Comparison of ENCODE assay signal across 12 mouse cellular contexts in the genomic region with DNA sequence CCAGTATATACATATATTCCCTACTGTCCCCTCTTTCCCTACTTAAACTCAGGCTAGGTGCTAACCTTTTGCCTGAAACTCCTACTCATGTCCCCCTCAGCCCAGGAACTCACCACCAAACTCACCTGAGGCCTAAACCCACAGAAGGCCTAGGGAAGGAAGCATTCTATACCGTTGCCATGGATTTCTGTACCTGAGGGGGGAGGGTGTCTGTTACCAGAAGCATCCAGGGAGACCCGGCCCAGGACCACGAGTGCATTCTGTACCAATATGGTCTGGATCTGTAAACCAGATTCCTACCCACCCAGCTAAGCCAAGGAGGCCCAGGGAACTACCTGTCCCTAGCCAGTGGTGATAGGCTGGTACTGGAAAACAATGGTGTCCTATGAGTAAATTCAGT. TPM values are rescaled to one million over a fixed set of nuclear protein-coding genes. Genes with fewer than 3 reads are reported as not detected.
DNase-seq lines count a peak whose midpoint lies in the region; ATAC-seq and TF ChIP-seq lines count a peak whose summit lies in the region.
"Had no signal": no experiment of that assay in that cellular context is flagged by ENCODE, and none has a peak within 500 bp of the region (broad histone marks: within the 10 kb centered on the region; RNA-seq: fewer than 3 reads in every experiment).

No protein-coding gene starts in this region.

- peaks cover 7% of the 10 kb centered on the region; the same call in 1 of the 2 replicates for H3K4me1 ChIP-seq in hindbrain, embryonic 11.5 days (replicated peaks; ENCODE audit: control insufficient read depth, insufficient read depth, low read length)
- H3K4me1 ChIP-seq in hindbrain, embryonic 16.5 days (ENCODE audit: control insufficient read depth, insufficient read depth, low read depth, low read length), result peaks cover 14% of the 10 kb centered on the region
- H3K4me1 ChIP-seq in midbrain, embryonic 12.5 days, result peaks cover 25% of the 10 kb centered on the region
- H3K4me1 ChIP-seq in midbrain, embryonic 16.5 days (ENCODE audit: control insufficient read depth, insufficient read depth, low read length), result peaks cover 11% of the 10 kb centered on the region
- H3K4me1 ChIP-seq in intestine, postnatal 0 days (replicated peaks; ENCODE audit: control insufficient read depth, insufficient read depth, low read length), result peaks cover 18% of the 10 kb centered on the region
- H3K4me1 ChIP-seq in stomach, embryonic 15.5 days, result peaks cover 45% of the 10 kb centered on the region

- DNase-seq in hindbrain, embryonic 11.5 days (ENCODE audit: low spot score), result no peak
- no peak for DNase-seq in urinary bladder, postnatal 36 days (ENCODE audit: low spot score in 2 of 2)
- DNase-seq in spleen, postnatal 10 days (ENCODE audit: low spot score in 2 of 2), result no peak
- DNase-seq: adrenal gland, postnatal 14 days; lung, adult 2 months had no signal

- peak overlapping the region; percentile 96 for H3K27ac ChIP-seq in hindbrain, embryonic 11.5 days (ENCODE audit: low read depth, low read length)
- no peak overlapping the region for H3K27ac ChIP-seq in hindbrain, embryonic 16.5 days (ENCODE audit: low read depth, low read length)
- peak overlapping the region; percentile 94 for H3K27ac ChIP-seq in midbrain, embryonic 12.5 days (replicated peaks)
- no peak overlapping the region for H3K27ac ChIP-seq in midbrain, embryonic 16.5 days (ENCODE audit: low read length)
- peak overlapping the region; percentile 41; the same call in 1 of the 2 replicates for H3K27ac ChIP-seq in intestine, postnatal 0 days (ENCODE audit: low read depth, low read length)
- H3K27ac ChIP-seq in stomach, embryonic 15.5 days, result peak overlapping the region; percentile 97
- H3K27ac ChIP-seq: layer of hippocampus, adult 2 months had no signal

- H3K4me2 ChIP-seq in hindbrain, embryonic 11.5 days (replicated peaks; ENCODE audit: low read depth, low read length), result no peak overlapping the region
- no peak overlapping the region for H3K4me2 ChIP-seq in hindbrain, embryonic 16.5 days (ENCODE audit: low read length)
- 0 out of 2 replicates have a peak overlapping the region, but pooled peaks have one; percentile 97 for H3K4me2 ChIP-seq in midbrain, embryonic 12.5 days (replicated peaks)
- H3K4me2 ChIP-seq in midbrain, embryonic 16.5 days (ENCODE audit: low read length), result no peak overlapping the region
- peak overlapping the region; percentile 95 for H3K4me2 ChIP-seq in intestine, postnatal 0 days (replicated peaks; ENCODE audit: low read depth)
- peak overlapping the region; percentile 96; the same call in 1 of the 2 replicates for H3K4me2 ChIP-seq in stomach, embryonic 15.5 days

- no peaks in the 10 kb centered on the region for H3K27me3 ChIP-seq in hindbrain, embryonic 11.5 days (ENCODE audit: control insufficient read depth, insufficient read depth, low read length)
- no peaks in the 10 kb centered on the region for H3K27me3 ChIP-seq in hindbrain, embryonic 16.5 days (replicated peaks; ENCODE audit: control insufficient read depth, insufficient read depth, low read length)
- no peaks in the 10 kb centered on the region for H3K27me3 ChIP-seq in midbrain, embryonic 12.5 days
- H3K27me3 ChIP-seq in midbrain, embryonic 16.5 days (ENCODE audit: control insufficient read depth, insufficient read depth, low read depth, low read length), result no peaks in the 10 kb centered on the region
- no peaks in the 10 kb centered on the region for H3K27me3 ChIP-seq in intestine, postnatal 0 days (replicated peaks; ENCODE audit: control insufficient read depth, insufficient read depth, low read length)
- no peaks in the 10 kb centered on the region for H3K27me3 ChIP-seq in stomach, embryonic 15.5 days (replicated peaks)
- H3K27me3 ChIP-seq: hindbrain, embryonic 15.5 days had no signal

- no peaks in the 10 kb centered on the region for H3K9me3 ChIP-seq in hindbrain, embryonic 11.5 days (ENCODE audit: control insufficient read depth, low read length)
- H3K9me3 ChIP-seq in hindbrain, embryonic 16.5 days (ENCODE audit: control insufficient read depth, low read length), result no peaks in the 10 kb centered on the region
- no peaks in the 10 kb centered on the region for H3K9me3 ChIP-seq in midbrain, embryonic 12.5 days
- H3K9me3 ChIP-seq in midbrain, embryonic 16.5 days (replicated peaks; ENCODE audit: control insufficient read depth, low read length, poor library complexity, severe bottlenecking), result no peaks in the 10 kb centered on the region
- H3K9me3 ChIP-seq in intestine, postnatal 0 days (ENCODE audit: control insufficient read depth), result no peaks in the 10 kb centered on the region
- no peaks in the 10 kb centered on the region for H3K9me3 ChIP-seq in stomach, embryonic 15.5 days
- H3K9me3 ChIP-seq: hindbrain, embryonic 15.5 days had no signal

- 84% methylated on average over 3 of the region's 3 CpGs for WGBS in hindbrain, embryonic 11.5 days
- 77% methylated on average over 3 of the region's 3 CpGs for WGBS in hindbrain, embryonic 16.5 days
- 76% methylated on average over 3 of the region's 3 CpGs for WGBS in midbrain, embryonic 12.5 days
- WGBS in midbrain, embryonic 16.5 days, result 84% methylated on average over 3 of the region's 3 CpGs
- WGBS in intestine, postnatal 0 days, result 56% methylated on average over 3 of the region's 3 CpGs
- 62% methylated on average over 3 of the region's 3 CpGs for WGBS in stomach, embryonic 15.5 days

- no peak for TF ChIP-seq CTCF in intestine, postnatal 0 days (IDR thresholded peaks at IDR 0.05; ENCODE audit: low read depth)

- no peak overlapping the region; the same call in 1 of the 2 replicates for H3K4me3 ChIP-seq in hindbrain, embryonic 11.5 days (ENCODE audit: low read depth, low read length)
- no peak overlapping the region for H3K4me3 ChIP-seq in hindbrain, embryonic 16.5 days (ENCODE audit: low read length)
- H3K4me3 ChIP-seq in midbrain, embryonic 12.5 days, result no peak overlapping the region
- no peak overlapping the region for H3K4me3 ChIP-seq in midbrain, embryonic 16.5 days (ENCODE audit: low read depth, low read length)
- H3K4me3 ChIP-seq in intestine, postnatal 0 days (ENCODE audit: low read depth, low read length), result no peak overlapping the region
- H3K4me3 ChIP-seq in stomach, embryonic 15.5 days (replicated peaks), result no peak overlapping the region
- H3K4me3 ChIP-seq: layer of hippocampus, adult 2 months had no signal

- 0 out of 2 replicates have a peak, but pooled peaks cover 4% of the 10 kb centered on the region for H3K36me3 ChIP-seq in hindbrain, embryonic 11.5 days (ENCODE audit: control insufficient read depth, insufficient read depth, low read length)
- no peaks in the 10 kb centered on the region for H3K36me3 ChIP-seq in hindbrain, embryonic 16.5 days (ENCODE audit: control insufficient read depth, insufficient read depth, low read length)
- peaks cover 22% of the 10 kb centered on the region for H3K36me3 ChIP-seq in midbrain, embryonic 12.5 days
- no peaks in the 10 kb centered on the region; the same call in 1 of the 2 replicates for H3K36me3 ChIP-seq in midbrain, embryonic 16.5 days (ENCODE audit: control insufficient read depth, insufficient read depth, low read length)
- peaks cover 12% of the 10 kb centered on the region; the same call in 1 of the 2 replicates for H3K36me3 ChIP-seq in intestine, postnatal 0 days (ENCODE audit: control insufficient read depth, insufficient read depth)
- no peaks in the 10 kb centered on the region for H3K36me3 ChIP-seq in stomach, embryonic 15.5 days
- H3K36me3 ChIP-seq: hindbrain, embryonic 15.5 days had no signal

- no peak overlapping the region for H3K9ac ChIP-seq in hindbrain, embryonic 11.5 days (ENCODE audit: low read depth, low read length)
- H3K9ac ChIP-seq in hindbrain, embryonic 16.5 days (ENCODE audit: low read depth, low read length), result no peak overlapping the region
- peak overlapping the region; percentile 79; the same call in 1 of the 2 replicates for H3K9ac ChIP-seq in midbrain, embryonic 12.5 days (replicated peaks)
- no peak overlapping the region for H3K9ac ChIP-seq in midbrain, embryonic 16.5 days (ENCODE audit: low read depth, low read length)
- H3K9ac ChIP-seq in intestine, postnatal 0 days (ENCODE audit: low read depth, low read length), result no peak overlapping the region
- H3K9ac ChIP-seq in stomach, embryonic 15.5 days, result no peak overlapping the region

- no peak for ATAC-seq in hindbrain, embryonic 11.5 days (ENCODE audit: low FRiP score)
- ATAC-seq in hindbrain, embryonic 16.5 days, result no peak
- no peak for ATAC-seq in midbrain, embryonic 12.5 days (ENCODE audit: low FRiP score, low read depth)
- ATAC-seq in midbrain, embryonic 16.5 days, result no peak
- no peak for ATAC-seq in intestine, postnatal 0 days
- no peak for ATAC-seq in stomach, embryonic 15.5 days (ENCODE audit: insufficient read depth, low FRiP score, low read depth)

RNA-seq across cellular contexts. Expression of gene Lmntd2, which starts 0.4 kb away (rescaled TPM):
- 2.3 and 3.3 TPM in 2 replicates for polyA plus RNA-seq in hindbrain, embryonic 11.5 days (2014; fragmentation: Nextera tagmentation; extraction: Ambion mirVana)
- polyA plus RNA-seq in hindbrain, embryonic 16.5 days (2015; fragmentation: Nextera tagmentation; extraction: Ambion mirVana), result 0.35 and 0.89 TPM in 2 replicates
- polyA plus RNA-seq in midbrain, embryonic 12.5 days (2016; fragmentation: Nextera tagmentation; extraction: Ambion mirVana), result 3.7 and 3.8 TPM in 2 replicates
- polyA plus RNA-seq in midbrain, embryonic 16.5 days (2015; fragmentation: Nextera tagmentation; extraction: Ambion mirVana), result 0.23 and 0.81 TPM in 2 replicates
- 2.7 and 3.4 TPM in 2 replicates for polyA plus RNA-seq in intestine, postnatal 0 days (2015; fragmentation: Nextera tagmentation; extraction: Ambion mirVana)
- polyA plus RNA-seq in stomach, embryonic 15.5 days (2015; fragmentation: Nextera tagmentation; extraction: Ambion mirVana), result 2.8 and 2.9 TPM in 2 replicates

RNA-seq across cellular contexts. Expression of gene Rassf7, which starts 1.4 kb away (rescaled TPM):
- polyA plus RNA-seq in hindbrain, embryonic 11.5 days (2014; fragmentation: Nextera tagmentation; extraction: Ambion mirVana), result 36.4 and 37.8 TPM in 2 replicates
- polyA plus RNA-seq in hindbrain, embryonic 16.5 days (2015; fragmentation: Nextera tagmentation; extraction: Ambion mirVana), result 22.8 and 25.9 TPM in 2 replicates
- 40.1 and 40.6 TPM in 2 replicates for polyA plus RNA-seq in midbrain, embryonic 12.5 days (2016; fragmentation: Nextera tagmentation; extraction: Ambion mirVana)
- 19.8 and 21.2 TPM in 2 replicates for polyA plus RNA-seq in midbrain, embryonic 16.5 days (2015; fragmentation: Nextera tagmentation; extraction: Ambion mirVana)
- 47.6 and 52.7 TPM in 2 replicates for polyA plus RNA-seq in intestine, postnatal 0 days (2015; fragmentation: Nextera tagmentation; extraction: Ambion mirVana)
- 67.7 and 73.3 TPM in 2 replicates for polyA plus RNA-seq in stomach, embryonic 15.5 days (2015; fragmentation: Nextera tagmentation; extraction: Ambion mirVana)

RNA-seq across cellular contexts. Expression of gene Phrf1, which starts 14.3 kb away (rescaled TPM):
- 67.1 and 78.6 TPM in 2 replicates for polyA plus RNA-seq in hindbrain, embryonic 11.5 days (2014; fragmentation: Nextera tagmentation; extraction: Ambion mirVana)
- polyA plus RNA-seq in hindbrain, embryonic 16.5 days (2015; fragmentation: Nextera tagmentation; extraction: Ambion mirVana), result 57.1 and 67.4 TPM in 2 replicates
- polyA plus RNA-seq in midbrain, embryonic 12.5 days (2016; fragmentation: Nextera tagmentation; extraction: Ambion mirVana), result 107 and 112 TPM in 2 replicates
- 68.0 and 72.3 TPM in 2 replicates for polyA plus RNA-seq in midbrain, embryonic 16.5 days (2015; fragmentation: Nextera tagmentation; extraction: Ambion mirVana)
- polyA plus RNA-seq in intestine, postnatal 0 days (2015; fragmentation: Nextera tagmentation; extraction: Ambion mirVana), result 24.7 and 27.8 TPM in 2 replicates
- 58.8 and 63.4 TPM in 2 replicates for polyA plus RNA-seq in stomach, embryonic 15.5 days (2015; fragmentation: Nextera tagmentation; extraction: Ambion mirVana)

RNA-seq across cellular contexts. Expression of gene Lrrc56, which starts 20.4 kb away (rescaled TPM):
- polyA plus RNA-seq in hindbrain, embryonic 11.5 days (2014; fragmentation: Nextera tagmentation; extraction: Ambion mirVana), result 6.2 and 7.8 TPM in 2 replicates
- 10.1 and 10.4 TPM in 2 replicates for polyA plus RNA-seq in hindbrain, embryonic 16.5 days (2015; fragmentation: Nextera tagmentation; extraction: Ambion mirVana)
- 13.1 and 14.4 TPM in 2 replicates for polyA plus RNA-seq in midbrain, embryonic 12.5 days (2016; fragmentation: Nextera tagmentation; extraction: Ambion mirVana)
- 11.5 and 12.7 TPM in 2 replicates for polyA plus RNA-seq in midbrain, embryonic 16.5 days (2015; fragmentation: Nextera tagmentation; extraction: Ambion mirVana)
- polyA plus RNA-seq in intestine, postnatal 0 days (2015; fragmentation: Nextera tagmentation; extraction: Ambion mirVana), result 3.2 and 3.7 TPM in 2 replicates
- 5.4 and 7.2 TPM in 2 replicates for polyA plus RNA-seq in stomach, embryonic 15.5 days (2015; fragmentation: Nextera tagmentation; extraction: Ambion mirVana)

RNA-seq across cellular contexts. Expression of gene Hras, which starts 20.5 kb away (rescaled TPM):
- polyA plus RNA-seq in hindbrain, embryonic 11.5 days (2014; fragmentation: Nextera tagmentation; extraction: Ambion mirVana), result 98.0 and 99.6 TPM in 2 replicates
- 93.2 and 132 TPM in 2 replicates for polyA plus RNA-seq in hindbrain, embryonic 16.5 days (2015; fragmentation: Nextera tagmentation; extraction: Ambion mirVana)
- polyA plus RNA-seq in midbrain, embryonic 12.5 days (2016; fragmentation: Nextera tagmentation; extraction: Ambion mirVana), result 93.4 and 96.4 TPM in 2 replicates
- 139 and 144 TPM in 2 replicates for polyA plus RNA-seq in midbrain, embryonic 16.5 days (2015; fragmentation: Nextera tagmentation; extraction: Ambion mirVana)
- polyA plus RNA-seq in intestine, postnatal 0 days (2015; fragmentation: Nextera tagmentation; extraction: Ambion mirVana), result 71.8 and 72.3 TPM in 2 replicates
- 113 and 123 TPM in 2 replicates for polyA plus RNA-seq in stomach, embryonic 15.5 days (2015; fragmentation: Nextera tagmentation; extraction: Ambion mirVana)

Comparison
In these comparisons a context has a peak if more than half of its experiments do, and no peak if none do; other contexts are left out.
1. H3K27ac ChIP-seq: peak in hindbrain, embryonic 11.5 days (single experiment), midbrain, embryonic 12.5 days (single experiment), intestine, postnatal 0 days (single experiment) and stomach, embryonic 15.5 days (single experiment); none in hindbrain, embryonic 16.5 days (single experiment) and midbrain, embryonic 16.5 days (single experiment).
2. H3K4me2 ChIP-seq: peak in midbrain, embryonic 12.5 days (single experiment), intestine, postnatal 0 days (single experiment) and stomach, embryonic 15.5 days (single experiment); none in hindbrain, embryonic 11.5 days (single experiment), hindbrain, embryonic 16.5 days (single experiment) and midbrain, embryonic 16.5 days (single experiment).